Mouse (Mus musculus) neural tube, embryonic 13.5 days (tissue): ENCODE measurements around the gene Elobl. TPM values are rescaled to one million over a fixed set of nuclear protein-coding genes. Genes with fewer than 3 reads are reported as not detected.

Experiments used
- ATAC-seq: fragments of 200-750 bp; cut with Nextera tagmentation; 2 replicates; pipeline ENCODE4 v1.8.0; 2017; ENCODE audit warnings: low read depth, mild to moderate bottlenecking, moderate TSS enrichment, moderate library complexity
- H3K27ac ChIP-seq: fragments of 300-500 bp; sonication (generic); replicated peaks from 2 replicates; pipeline ENCODE4 v1.5.1; 2015; ENCODE audit warnings: moderate library complexity, mild to moderate bottlenecking, inconsistent platforms
- H3K27me3 ChIP-seq: fragments of 300-500 bp; sonication (generic); 2 replicates; pipeline ENCODE4 v1.6.1; 2015; ENCODE audit warnings: mild to moderate bottlenecking, inconsistent platforms
- H3K36me3 ChIP-seq: fragments of 300-500 bp; sonication (generic); 2 replicates; pipeline ENCODE4 v1.6.1; 2015; ENCODE audit warnings: mild to moderate bottlenecking, inconsistent platforms
- H3K4me1 ChIP-seq: fragments of 300-500 bp; sonication (generic); replicated peaks from 2 replicates; pipeline ENCODE4 v1.6.1; 2015; ENCODE audit warnings: inconsistent platforms
- H3K4me2 ChIP-seq: fragments of 300-500 bp; sonication (generic); 2 replicates; pipeline ENCODE4 v1.6.1; 2015; ENCODE audit warnings: inconsistent platforms, mild to moderate bottlenecking, moderate library complexity
- H3K4me3 ChIP-seq: fragments of 300-500 bp; sonication (generic); 2 replicates; pipeline ENCODE4 v1.5.1; 2015; ENCODE audit warnings: mild to moderate bottlenecking, inconsistent platforms
- H3K9ac ChIP-seq: fragments of 300-500 bp; sonication (generic); 2 replicates; pipeline ENCODE4 v1.6.1; 2015; ENCODE audit warnings: moderate library complexity, mild to moderate bottlenecking, inconsistent platforms
- H3K9me3 ChIP-seq: fragments of 300-500 bp; sonication (generic); 2 replicates; pipeline ENCODE4 v1.6.1; 2016; ENCODE audit warnings: inconsistent platforms
- WGBS: fragments of 180-500 bp; shearing (Covaris S2); methylation state at CpG from one replicate; pipeline ENCODE4 v1.1.7; 2015; 5-methylcytosine and 5-hydroxymethylcytosine counted together
- polyA plus RNA-seq: library from polyadenylated mRNA; unstranded; fragments of >200 nt; fragmentation: Nextera tagmentation; extraction: Ambion mirVana; gene quantifications from 2 replicates; pipeline ENCODE4 v1.2.1, GENCODE M21; 2015

Elobl gene
- polyA plus RNA-seq, 1 experiment from 2014 or later = not detected

GRCm38 (mm10) chr11:88981337-88981736 is 14.6 kb upstream of the Elobl start:
- Histone ChIP-seq H3K36me3 (peaks cover 50% of the 10 kb centered on the region), H3K4me2 (no peak overlapping the region), H3K4me3 (no peak overlapping the region), H3K9ac (no peak overlapping the region), H3K27me3 (no peaks in the 10 kb centered on the region), H3K4me1 (peaks cover under 1% of the 10 kb centered on the region; the same call in 1 of the 2 replicates), H3K27ac (no peak overlapping the region), H3K9me3 (no peaks in the 10 kb centered on the region)
- 92% methylated on average over 8 of the region's 8 CpGs for WGBS
- no peak for ATAC-seq

DNA sequence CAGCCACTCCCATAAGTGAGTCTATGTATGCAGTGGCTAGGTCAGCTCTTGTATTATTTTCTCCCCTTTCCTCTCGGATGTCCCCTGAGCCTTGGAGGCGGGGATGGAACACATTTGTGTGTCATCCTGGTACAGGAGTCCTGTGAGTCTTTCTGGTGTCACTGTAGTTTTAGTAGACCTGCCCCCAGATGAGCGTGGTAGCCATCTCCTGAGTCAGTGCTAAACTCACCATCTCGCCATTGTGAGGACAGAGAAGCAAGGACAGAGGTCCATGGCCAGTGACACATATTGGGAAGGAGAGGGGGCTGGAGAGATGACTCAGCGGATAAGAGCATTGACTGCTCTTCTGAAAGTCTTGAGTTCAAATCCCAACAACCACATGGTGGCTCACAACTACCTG is 10.5 kb upstream of the Elobl start:
- no peak for ATAC-seq
- Histone ChIP-seq H3K9me3 (no peaks in the 10 kb centered on the region), H3K27me3 (no peaks in the 10 kb centered on the region), H3K27ac (no peak overlapping the region), H3K36me3 (peaks cover 14% of the 10 kb centered on the region), H3K9ac (no peak overlapping the region), H3K4me1 (peaks cover 19% of the 10 kb centered on the region), H3K4me3 (no peak overlapping the region), H3K4me2 (no peak overlapping the region)
- WGBS = 92% methylated on average over 5 of the region's 5 CpGs

DNA sequence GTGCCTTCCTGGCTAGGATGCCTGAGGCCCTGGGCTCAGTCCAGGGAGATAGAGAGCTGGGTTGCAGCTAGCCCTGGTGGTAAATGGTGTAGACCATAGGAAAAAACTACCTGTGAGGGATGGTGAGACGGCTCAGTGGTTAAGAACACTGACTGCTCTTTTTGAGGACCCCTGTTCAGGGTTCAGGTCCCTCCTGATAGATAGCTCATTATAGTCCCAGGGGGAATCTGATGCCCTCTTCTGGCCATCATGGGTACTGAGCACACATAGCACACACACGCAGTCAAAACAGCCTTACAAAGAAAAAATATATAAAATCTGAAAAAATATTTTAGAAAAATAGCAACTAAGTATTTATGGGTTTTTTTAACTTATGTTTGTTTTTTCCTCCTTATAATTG is 9.6 kb upstream of the Elobl start:
- no peaks in the 10 kb centered on the region for H3K9me3 ChIP-seq
- peaks cover 6% of the 10 kb centered on the region; the same call in 1 of the 2 replicates for H3K36me3 ChIP-seq
- no peak overlapping the region for H3K27ac ChIP-seq
- no peaks in the 10 kb centered on the region for H3K27me3 ChIP-seq
- WGBS = 83% methylated on average over 2 of the region's 2 CpGs
- peaks cover 19% of the 10 kb centered on the region for H3K4me1 ChIP-seq
- ATAC-seq = no peak
- no peak overlapping the region for H3K4me2 ChIP-seq
- H3K9ac ChIP-seq = no peak overlapping the region
- H3K4me3 ChIP-seq = no peak overlapping the region

DNA sequence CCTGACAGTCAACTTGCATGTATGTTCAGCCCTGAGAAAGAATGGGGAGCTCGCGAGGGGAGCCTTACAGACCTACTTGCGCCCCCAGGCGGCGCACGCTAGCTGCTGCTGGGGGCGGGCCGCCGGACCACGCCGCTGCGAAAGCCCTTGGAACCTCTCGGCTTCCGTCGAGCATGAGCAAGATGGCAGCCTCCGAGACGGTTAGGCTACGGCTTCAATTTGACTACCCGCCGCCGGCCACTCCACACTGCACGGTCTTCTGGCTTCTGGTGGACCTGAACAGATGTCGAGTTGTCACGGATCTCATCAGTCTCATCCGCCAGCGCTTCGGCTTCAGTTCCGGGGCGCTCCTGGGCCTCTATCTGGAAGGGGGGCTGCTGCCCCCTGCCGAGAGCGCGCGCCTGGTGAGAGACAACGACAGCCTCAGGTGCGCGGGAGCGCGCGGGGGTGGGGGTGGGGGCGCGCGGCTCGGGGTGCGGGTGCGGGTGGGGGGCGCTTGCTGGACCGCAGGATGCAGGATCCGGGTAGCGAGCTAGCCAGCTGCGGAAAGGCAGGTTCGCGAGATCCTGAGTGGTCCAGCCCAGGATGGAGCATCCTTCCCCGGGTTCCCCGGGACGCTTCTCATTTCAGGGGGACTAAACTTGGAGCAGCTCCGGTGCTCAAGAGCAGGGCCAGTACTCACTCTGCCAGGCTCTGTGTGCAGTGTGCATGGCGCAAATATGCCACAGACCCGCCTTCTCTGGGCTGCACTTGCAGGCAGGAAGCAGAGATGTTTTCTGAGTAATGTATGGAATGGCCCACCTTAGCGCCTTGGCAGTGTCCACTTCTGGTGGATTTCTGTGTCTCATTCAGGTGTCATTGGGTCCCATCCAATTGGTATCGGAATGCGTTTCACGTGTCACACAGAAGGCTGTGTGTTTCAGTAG is 7.3 kb upstream of the Elobl start:
- peak; percentile 89 for ATAC-seq
- Histone ChIP-seq H3K9me3 (no peaks in the 10 kb centered on the region), H3K36me3 (no peaks in the 10 kb centered on the region), H3K9ac (peak overlapping the region; percentile 82), H3K27me3 (no peaks in the 10 kb centered on the region), H3K4me1 (peaks cover 19% of the 10 kb centered on the region), H3K4me3 (peak overlapping the region; percentile 64), H3K27ac (peak overlapping the region; percentile 94), H3K4me2 (peak overlapping the region; percentile 80)
- 2% methylated on average over 62 of the region's 62 CpGs for WGBS

GRCm38 (mm10) chr11:88970202-88970732 is 3.5 kb upstream of the Elobl start, which contains the start of gene Coil:
Gene Coil (plus strand): TSS chr11:88970252.
- no peak within 1 kb of the TSS for H3K27ac ChIP-seq
- WGBS = 40% methylated on average over 2 of the region's 2 CpGs

DNA sequence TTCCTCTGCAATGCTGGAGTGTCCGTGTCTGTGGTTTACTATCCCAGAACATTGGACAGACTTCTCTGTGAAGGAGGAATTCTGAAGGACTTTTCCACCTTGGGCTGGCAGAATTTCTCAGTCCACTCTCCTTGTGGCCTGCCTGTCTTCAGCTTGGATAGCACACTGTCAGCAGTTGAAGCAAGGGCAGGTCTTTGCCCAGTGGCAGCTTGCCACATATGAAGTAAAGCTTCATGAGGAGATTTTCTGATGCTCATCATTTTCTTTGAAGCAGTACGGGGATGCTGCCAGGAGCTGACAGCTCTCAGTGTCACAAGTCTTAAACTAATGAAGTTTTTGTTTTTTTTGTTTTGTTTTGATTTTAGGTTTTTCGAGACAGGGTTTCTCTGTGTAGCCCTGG is 7.9 kb downstream of the Elobl start:
- no peak overlapping the region for H3K4me3 ChIP-seq
- WGBS = 89% methylated on average over 3 of the region's 3 CpGs
- H3K9ac ChIP-seq = no peak overlapping the region
- no peaks in the 10 kb centered on the region for H3K27me3 ChIP-seq
- no peaks in the 10 kb centered on the region for H3K9me3 ChIP-seq
- no peak overlapping the region for H3K27ac ChIP-seq
- ATAC-seq = no peak
- no peaks in the 10 kb centered on the region for H3K36me3 ChIP-seq
- peaks cover 9% of the 10 kb centered on the region for H3K4me1 ChIP-seq
- no peak overlapping the region for H3K4me2 ChIP-seq

More at GRCm38 (mm10) chr11:88970202-88970732, 3.5 kb upstream of the Elobl start, which contains the start of gene Coil:
- H3K9me3 ChIP-seq = no peaks in the 10 kb centered on the region
- no peak within 1 kb of the TSS for H3K4me2 ChIP-seq
- H3K36me3 ChIP-seq = no peaks in the 10 kb centered on the region
- no peaks in the 10 kb centered on the region for H3K27me3 ChIP-seq
- no peak for ATAC-seq
- no peak within 1 kb of the TSS for H3K9ac ChIP-seq
- H3K4me3 ChIP-seq = no peak within 1 kb of the TSS
- H3K4me1 ChIP-seq = peaks cover 9% of the 10 kb centered on the region

- 5% methylated on average over 34 of the region's 34 CpGs for WGBS
- 0 out of 2 replicates have a peak within 1 kb of the TSS, but pooled peaks have one; percentile 2 for H3K27ac ChIP-seq
- H3K9ac ChIP-seq = peak within 1 kb of the TSS; percentile 66
- no peaks in the 10 kb centered on the region for H3K27me3 ChIP-seq
- H3K36me3 ChIP-seq = no peaks in the 10 kb centered on the region
- H3K4me2 ChIP-seq = peak within 1 kb of the TSS; percentile 63
- H3K9me3 ChIP-seq = no peaks in the 10 kb centered on the region
- H3K4me3 ChIP-seq = peak within 1 kb of the TSS; percentile 49
- peaks cover 9% of the 10 kb centered on the region for H3K4me1 ChIP-seq
- ATAC-seq = peak; percentile 96
Measured at GRCm38 (mm10) chr11:88955217-88955969, 11.3 kb downstream of the Elobl start, which contains the start of gene Scpep1. Gene Scpep1 (minus strand): TSS chr11:88955465.

DNA sequence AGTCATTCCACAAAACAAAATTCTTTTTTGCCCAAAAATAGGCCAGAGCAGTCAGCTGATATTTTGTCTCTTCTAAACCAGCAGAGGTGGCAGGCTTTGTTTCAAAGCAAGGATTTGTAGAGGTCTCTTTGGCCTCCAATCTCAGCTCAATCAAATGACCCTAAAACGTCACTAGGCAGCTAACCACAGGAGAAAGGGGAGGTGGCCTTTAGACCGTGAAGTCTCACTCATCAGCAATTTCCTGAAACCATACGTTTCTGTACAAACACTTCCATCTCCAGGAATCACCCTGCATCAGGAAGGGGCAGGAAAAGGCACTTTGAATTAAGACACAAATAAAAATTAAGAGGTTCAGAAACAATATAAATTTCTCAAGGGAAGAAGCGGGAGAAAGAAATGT is 11.9 kb downstream of the Elobl start:
- 0 out of 2 replicates have a peak overlapping the region, but pooled peaks have one; percentile 2 for H3K27ac ChIP-seq
- peak overlapping the region; percentile 49 for H3K4me3 ChIP-seq
- peak overlapping the region; percentile 66 for H3K9ac ChIP-seq
- no peaks in the 10 kb centered on the region for H3K27me3 ChIP-seq
- H3K4me2 ChIP-seq = peak overlapping the region; percentile 63
- H3K36me3 ChIP-seq = no peaks in the 10 kb centered on the region
- peak; percentile 78 for ATAC-seq
- H3K9me3 ChIP-seq = no peaks in the 10 kb centered on the region
- H3K4me1 ChIP-seq = peaks cover 9% of the 10 kb centered on the region
- 1% methylated on average over 4 of the region's 4 CpGs for WGBS

- no peak for ATAC-seq
- Histone ChIP-seq H3K9ac (no peak overlapping the region), H3K4me3 (no peak overlapping the region), H3K9me3 (no peaks in the 10 kb centered on the region), H3K27me3 (no peaks in the 10 kb centered on the region), H3K27ac (no peak overlapping the region), H3K4me2 (0 out of 2 replicates have a peak overlapping the region, but pooled peaks have one; percentile 63), H3K36me3 (no peaks in the 10 kb centered on the region), H3K4me1 (peaks cover 9% of the 10 kb centered on the region)
- 95% methylated on average over 3 of the region's 3 CpGs for WGBS
Measured at GRCm38 (mm10) chr11:88953582-88953981, 13.1 kb downstream of the Elobl start.

DNA sequence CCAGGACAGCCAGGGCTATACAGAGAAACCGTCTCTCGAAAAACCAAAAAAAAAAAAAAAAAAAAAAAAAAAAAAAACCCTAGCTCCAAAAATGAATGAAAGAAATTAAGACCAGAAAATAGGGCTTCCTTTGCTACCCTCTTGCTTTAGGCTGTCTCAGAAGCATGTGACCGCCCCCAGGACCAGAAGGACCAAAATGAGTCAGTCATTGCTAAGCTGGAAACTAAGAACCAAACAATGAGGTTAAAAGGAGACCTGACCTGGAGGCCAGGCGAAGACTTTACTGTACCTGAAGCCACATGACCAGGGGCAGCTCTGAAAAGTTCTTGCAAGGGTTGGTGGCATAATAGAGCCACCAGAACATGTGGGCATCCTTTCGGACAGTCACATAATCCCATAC is 14.6 kb downstream of the Elobl start:
- Histone ChIP-seq H3K9me3 (no peaks in the 10 kb centered on the region), H3K4me1 (peaks cover 9% of the 10 kb centered on the region), H3K27me3 (no peaks in the 10 kb centered on the region), H3K4me3 (no peak overlapping the region), H3K36me3 (no peaks in the 10 kb centered on the region), H3K9ac (no peak overlapping the region), H3K27ac (no peak overlapping the region), H3K4me2 (no peak overlapping the region)
- WGBS = 95% methylated on average over 5 of the region's 5 CpGs
- ATAC-seq = no peak

DNA sequence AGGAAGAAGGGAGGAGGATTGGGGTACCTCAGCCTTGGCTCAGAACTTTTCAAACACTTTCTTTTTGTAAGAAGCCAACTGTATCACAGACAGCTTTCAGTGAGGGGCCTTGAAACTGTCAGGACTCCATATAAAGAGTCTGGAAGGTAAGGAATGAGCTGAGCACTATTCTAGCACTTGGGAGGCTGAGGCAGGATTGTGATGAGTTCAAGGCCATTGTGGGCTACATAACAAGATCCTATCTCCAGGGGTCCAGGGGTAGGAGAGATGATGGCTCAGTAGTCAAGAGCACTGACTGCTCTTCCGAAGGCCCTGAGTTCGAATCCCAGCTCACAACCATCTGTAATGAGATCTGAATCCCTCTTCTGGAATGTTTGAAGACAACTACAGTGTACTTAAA is 15.2 kb downstream of the Elobl start:
- Histone ChIP-seq H3K4me1 (peaks cover 9% of the 10 kb centered on the region), H3K27me3 (no peaks in the 10 kb centered on the region), H3K4me2 (no peak overlapping the region), H3K27ac (no peak overlapping the region), H3K4me3 (no peak overlapping the region), H3K36me3 (0 out of 2 replicates have a peak, but pooled peaks cover 3% of the 10 kb centered on the region), H3K9ac (no peak overlapping the region), H3K9me3 (no peaks in the 10 kb centered on the region)
- ATAC-seq = no peak
- WGBS = 95% methylated on average over 2 of the region's 2 CpGs
